Mouse (Mus musculus): ENCODE measurements around the gene Ang4. TPM values are rescaled to one million over a fixed set of nuclear protein-coding genes. Genes with fewer than 3 reads are reported as not detected.

Ang4 gene
- polyA plus RNA-seq, 1 experiment from 2014 or later = 4.4 TPM

- no peak overlapping the region for H3K27ac ChIP-seq (ENCODE audit: low read length)
- H3K27me3 ChIP-seq (replicated peaks; ENCODE audit: control insufficient read depth, insufficient read depth, low read length) = peaks cover 36% of the 10 kb centered on the region
- ATAC-seq = peak; percentile 38; the same call in 1 of the 2 replicates
- H3K4me2 ChIP-seq (ENCODE audit: low read depth, low read length) = peak overlapping the region; percentile 63
- no peaks in the 10 kb centered on the region for H3K9me3 ChIP-seq (ENCODE audit: control insufficient read depth, low read length)
- H3K9ac ChIP-seq (ENCODE audit: low read depth, low read length) = peak overlapping the region; percentile 1; the same call in 1 of the 2 replicates
- no peaks in the 10 kb centered on the region for H3K4me1 ChIP-seq (ENCODE audit: control insufficient read depth, insufficient read depth, low read length)
- peak overlapping the region; percentile 34 for H3K4me3 ChIP-seq (ENCODE audit: low read length)
- 1% methylated on average over 42 of the region's 42 CpGs for WGBS
- H3K36me3 ChIP-seq (ENCODE audit: control insufficient read depth, insufficient read depth, low read length) = no peaks in the 10 kb centered on the region
Observed at GRCm38 (mm10) chr14:51740347-51741170, 32.8 kb downstream of the Ang4 start.

GRCm38 (mm10) chr14:51739150-51739993, 34.0 kb downstream of the Ang4 start:
- Histone ChIP-seq H3K9me3 (ENCODE audit: control insufficient read depth, low read length) (no peaks in the 10 kb centered on the region), H3K27ac (ENCODE audit: low read length) (no peak overlapping the region), H3K4me3 (ENCODE audit: low read length) (no peak overlapping the region), H3K36me3 (ENCODE audit: control insufficient read depth, insufficient read depth, low read length) (no peaks in the 10 kb centered on the region), H3K9ac (ENCODE audit: low read depth, low read length) (no peak overlapping the region), H3K4me1 (ENCODE audit: control insufficient read depth, insufficient read depth, low read length) (no peaks in the 10 kb centered on the region), H3K27me3 (replicated peaks; ENCODE audit: control insufficient read depth, insufficient read depth, low read length) (peaks cover 36% of the 10 kb centered on the region), H3K4me2 (ENCODE audit: low read depth, low read length) (peak overlapping the region; percentile 23; the same call in 1 of the 2 replicates)
- no peak for ATAC-seq
- 2% methylated on average over 24 of the region's 24 CpGs for WGBS

- no peaks in the 10 kb centered on the region for H3K4me1 ChIP-seq (ENCODE audit: control insufficient read depth, insufficient read depth, low read length)
- H3K9me3 ChIP-seq (ENCODE audit: control insufficient read depth, low read length) = no peaks in the 10 kb centered on the region
- H3K27me3 ChIP-seq (replicated peaks; ENCODE audit: control insufficient read depth, insufficient read depth, low read length) = peaks cover 36% of the 10 kb centered on the region
- no peak overlapping the region for H3K4me3 ChIP-seq (ENCODE audit: low read length)
- no peak overlapping the region for H3K9ac ChIP-seq (ENCODE audit: low read depth, low read length)
- no peak overlapping the region for H3K27ac ChIP-seq (ENCODE audit: low read length)
- WGBS = 4% methylated on average over 29 of the region's 29 CpGs
- no peak for ATAC-seq
- H3K4me2 ChIP-seq (ENCODE audit: low read depth, low read length) = peak overlapping the region; percentile 23; the same call in 1 of the 2 replicates
- no peaks in the 10 kb centered on the region for H3K36me3 ChIP-seq (ENCODE audit: control insufficient read depth, insufficient read depth, low read length)
Observed at GRCm38 (mm10) chr14:51738411-51739149, 34.8 kb downstream of the Ang4 start.

- Histone ChIP-seq H3K9ac (ENCODE audit: low read depth, low read length) (no peak overlapping the region), H3K27me3 (replicated peaks; ENCODE audit: control insufficient read depth, insufficient read depth, low read length) (peaks cover 36% of the 10 kb centered on the region), H3K4me3 (ENCODE audit: low read length) (no peak overlapping the region), H3K27ac (ENCODE audit: low read length) (no peak overlapping the region), H3K9me3 (ENCODE audit: control insufficient read depth, low read length) (no peaks in the 10 kb centered on the region), H3K4me1 (ENCODE audit: control insufficient read depth, insufficient read depth, low read length) (no peaks in the 10 kb centered on the region), H3K36me3 (ENCODE audit: control insufficient read depth, insufficient read depth, low read length) (no peaks in the 10 kb centered on the region), H3K4me2 (ENCODE audit: low read depth, low read length) (no peak overlapping the region)
- no peak for ATAC-seq
- WGBS = 22% methylated on average over 12 of the region's 12 CpGs
Observed at GRCm38 (mm10) chr14:51737967-51738366, 35.4 kb downstream of the Ang4 start.

- Histone ChIP-seq H3K9ac (ENCODE audit: low read depth, low read length) (no peak within 1 kb of the TSS), H3K4me3 (ENCODE audit: low read length) (no peak within 1 kb of the TSS), H3K27ac (ENCODE audit: low read length) (no peak within 1 kb of the TSS), H3K9me3 (ENCODE audit: control insufficient read depth, low read length) (no peaks in the 10 kb centered on the region), H3K27me3 (replicated peaks; ENCODE audit: control insufficient read depth, insufficient read depth, low read length) (no peaks in the 10 kb centered on the region), H3K4me1 (ENCODE audit: control insufficient read depth, insufficient read depth, low read length) (no peaks in the 10 kb centered on the region), H3K4me2 (ENCODE audit: low read depth, low read length) (no peak within 1 kb of the TSS), H3K36me3 (ENCODE audit: control insufficient read depth, insufficient read depth, low read length) (no peaks in the 10 kb centered on the region)
- no peak for ATAC-seq
- WGBS = 50% methylated on average over 1 of the region's 1 CpGs
Observed at GRCm38 (mm10) chr14:51717083-51717482, 56.3 kb downstream of the Ang4 start, which contains the start of gene Gm5800. TSS of gene Gm5800 (minus strand) at chr14:51717183.

Other genes with a start within 250 kb of the Ang4 start
- gene Gm5622, start 220.8 kb downstream of the Ang4 start, polyA plus RNA-seq (2015; fragmentation: Nextera tagmentation; extraction: Ambion mirVana) = not detected in 2 replicates
- not detected in 2 replicates for gene Gm17175, start 199.5 kb downstream of the Ang4 start, polyA plus RNA-seq (2015; fragmentation: Nextera tagmentation; extraction: Ambion mirVana)
- not detected in 2 replicates for gene Gm17174, start 181.5 kb downstream of the Ang4 start, polyA plus RNA-seq (2015; fragmentation: Nextera tagmentation; extraction: Ambion mirVana)
- gene Gm17078, start 162.3 kb downstream of the Ang4 start, polyA plus RNA-seq (2015; fragmentation: Nextera tagmentation; extraction: Ambion mirVana) = not detected in 2 replicates
- gene Gm4181, start 137.9 kb downstream of the Ang4 start, polyA plus RNA-seq (2015; fragmentation: Nextera tagmentation; extraction: Ambion mirVana) = not detected in 2 replicates
- not detected in 2 replicates for gene Gm17079, start 78.1 kb downstream of the Ang4 start, polyA plus RNA-seq (2015; fragmentation: Nextera tagmentation; extraction: Ambion mirVana)
- gene Gm5800, start 56.4 kb downstream of the Ang4 start, polyA plus RNA-seq (2015; fragmentation: Nextera tagmentation; extraction: Ambion mirVana) = not detected in 2 replicates
- gene AY358078, start 26.5 kb upstream of the Ang4 start, polyA plus RNA-seq (2015; fragmentation: Nextera tagmentation; extraction: Ambion mirVana) = not detected in 2 replicates
- 0.26 TPM in 1 of 2 replicates, not detected in the other for gene Ear6, start 80.1 kb upstream of the Ang4 start, polyA plus RNA-seq (2015; fragmentation: Nextera tagmentation; extraction: Ambion mirVana)
- 50.3 and 57.1 TPM in 2 replicates for gene Mettl17, start 111.3 kb upstream of the Ang4 start, polyA plus RNA-seq (2015; fragmentation: Nextera tagmentation; extraction: Ambion mirVana)
- gene Slc39a2, start 119.3 kb upstream of the Ang4 start, polyA plus RNA-seq (2015; fragmentation: Nextera tagmentation; extraction: Ambion mirVana) = 1.3 TPM in 2 replicates
- gene Ndrg2, start 140.6 kb upstream of the Ang4 start, polyA plus RNA-seq (2015; fragmentation: Nextera tagmentation; extraction: Ambion mirVana) = 62.1 and 64.2 TPM in 2 replicates
- gene Tppp2, start 144.8 kb upstream of the Ang4 start, polyA plus RNA-seq (2015; fragmentation: Nextera tagmentation; extraction: Ambion mirVana) = not detected in 2 replicates
- not detected in 2 replicates for gene Rnase13, start 149.2 kb upstream of the Ang4 start, polyA plus RNA-seq (2015; fragmentation: Nextera tagmentation; extraction: Ambion mirVana)
- gene Arhgef40, start 211.1 kb upstream of the Ang4 start, polyA plus RNA-seq (2015; fragmentation: Nextera tagmentation; extraction: Ambion mirVana) = 52.0 and 53.0 TPM in 2 replicates
- 99.0 and 118 TPM in 2 replicates for gene Tmem253, start 242.1 kb upstream of the Ang4 start, polyA plus RNA-seq (2015; fragmentation: Nextera tagmentation; extraction: Ambion mirVana)
- 19.7 and 20.5 TPM in 2 replicates for gene Zfp219, start 247.1 kb upstream of the Ang4 start, polyA plus RNA-seq (2015; fragmentation: Nextera tagmentation; extraction: Ambion mirVana)